In genomic region chr1:179107211-179107610, GRCm38 (mm10) we compare ENCODE assay signal across 8 mouse cellular contexts.
DNase-seq lines count a peak whose midpoint lies in the region; ATAC-seq and TF ChIP-seq lines count a peak whose summit lies in the region.

No protein-coding gene starts in this region.

- peak; percentile 46; the same call in 1 of the 2 replicates for ATAC-seq in midbrain, embryonic 16.5 days
- ATAC-seq in midbrain, embryonic 11.5 days (ENCODE audit: low FRiP score), result no peak
- ATAC-seq in forebrain, postnatal 0 days, result no peak

- H3K4me2 ChIP-seq in midbrain, embryonic 16.5 days (ENCODE audit: low read length), result no peak overlapping the region
- H3K4me2 ChIP-seq in midbrain, embryonic 11.5 days, result no peak overlapping the region
- H3K4me2 ChIP-seq in forebrain, postnatal 0 days (ENCODE audit: low read depth), result no peak overlapping the region

- H3K36me3 ChIP-seq in midbrain, embryonic 16.5 days (ENCODE audit: control insufficient read depth, insufficient read depth, low read length), result no peaks in the 10 kb centered on the region
- no peaks in the 10 kb centered on the region for H3K36me3 ChIP-seq in midbrain, embryonic 11.5 days (ENCODE audit: control insufficient read depth, insufficient read depth, low read length)
- H3K36me3 ChIP-seq in forebrain, postnatal 0 days (ENCODE audit: insufficient read depth), result no peaks in the 10 kb centered on the region

- H3K4me3 ChIP-seq in midbrain, embryonic 16.5 days (ENCODE audit: low read depth, low read length), result no peak overlapping the region
- no peak overlapping the region for H3K4me3 ChIP-seq in midbrain, embryonic 11.5 days (ENCODE audit: low read depth, low read length)
- no peak overlapping the region for H3K4me3 ChIP-seq in forebrain, postnatal 0 days (ENCODE audit: low read depth, low read length)

- peak; percentile 37 for DNase-seq in embryo, embryonic 11 days
- no peak for DNase-seq in embryo, embryonic 9.5 days (ENCODE audit: extremely low spot score)
- DNase-seq in midbrain, embryonic 11.5 days (ENCODE audit: low spot score, missing footprints), result no peak
- DNase-seq in forebrain, postnatal 0 days, result peak; percentile 64
- peak; percentile 17 for DNase-seq in telencephalon, adult 2 months (ENCODE audit: low read depth, low spot score)
- no peak for DNase-seq in thymus, postnatal 36 days
- no peak for DNase-seq in lung, postnatal 36 days

- WGBS in midbrain, embryonic 16.5 days, result 69% methylated on average over 7 of the region's 7 CpGs
- 82% methylated on average over 7 of the region's 7 CpGs for WGBS in midbrain, embryonic 11.5 days
- WGBS in forebrain, postnatal 0 days, result 31% methylated on average over 7 of the region's 7 CpGs

- H3K27me3 ChIP-seq in midbrain, embryonic 16.5 days (ENCODE audit: control insufficient read depth, insufficient read depth, low read depth, low read length), result peaks cover 2% of the 10 kb centered on the region; the same call in 1 of the 2 replicates
- H3K27me3 ChIP-seq in midbrain, embryonic 11.5 days (ENCODE audit: control insufficient read depth, insufficient read depth, low read length), result no peaks in the 10 kb centered on the region; the same call in 1 of the 2 replicates
- H3K27me3 ChIP-seq in forebrain, postnatal 0 days (ENCODE audit: insufficient read depth, low read length), result no peaks in the 10 kb centered on the region

- H3K9me3 ChIP-seq in midbrain, embryonic 16.5 days (replicated peaks; ENCODE audit: control insufficient read depth, low read length, poor library complexity, severe bottlenecking), result no peaks in the 10 kb centered on the region
- H3K9me3 ChIP-seq in midbrain, embryonic 11.5 days (ENCODE audit: control insufficient read depth, low read length), result no peaks in the 10 kb centered on the region
- no peaks in the 10 kb centered on the region for H3K9me3 ChIP-seq in forebrain, postnatal 0 days (ENCODE audit: low read length)

- no peak for TF ChIP-seq CTCF in forebrain, postnatal 0 days (IDR thresholded peaks at IDR 0.05; ENCODE audit: low read depth)

- no peak overlapping the region for H3K9ac ChIP-seq in midbrain, embryonic 16.5 days (ENCODE audit: low read depth, low read length)
- no peak overlapping the region for H3K9ac ChIP-seq in midbrain, embryonic 11.5 days (ENCODE audit: low read length)
- H3K9ac ChIP-seq in forebrain, postnatal 0 days, result no peak overlapping the region

- H3K4me1 ChIP-seq in midbrain, embryonic 16.5 days (ENCODE audit: control insufficient read depth, insufficient read depth, low read length), result peaks cover 13% of the 10 kb centered on the region
- peaks cover 7% of the 10 kb centered on the region; the same call in 1 of the 2 replicates for H3K4me1 ChIP-seq in midbrain, embryonic 11.5 days (ENCODE audit: control insufficient read depth, insufficient read depth, low read length)
- H3K4me1 ChIP-seq in forebrain, postnatal 0 days (ENCODE audit: insufficient read depth), result peaks cover 13% of the 10 kb centered on the region; the same call in 1 of the 2 replicates

- no peak overlapping the region for H3K27ac ChIP-seq in midbrain, embryonic 16.5 days (ENCODE audit: low read length)
- no peak overlapping the region for H3K27ac ChIP-seq in midbrain, embryonic 11.5 days (ENCODE audit: low read depth, low read length)
- H3K27ac ChIP-seq in forebrain, postnatal 0 days (ENCODE audit: low read depth, low read length), result no peak overlapping the region

Comparison
In these comparisons a context has a peak if more than half of its experiments do, and no peak if none do; other contexts are left out.
1. DNase-seq: peak in embryo, embryonic 11 days (single experiment), forebrain, postnatal 0 days (single experiment) and telencephalon, adult 2 months (single experiment); none in embryo, embryonic 9.5 days (single experiment), midbrain, embryonic 11.5 days (single experiment), thymus, postnatal 36 days (0 of 2) and lung, postnatal 36 days (single experiment).